Mouse (Mus musculus): ENCODE results near the gene Brd7. TPM values are rescaled to one million over a fixed set of nuclear protein-coding genes. Genes with fewer than 3 reads are reported as not detected.

Gene Brd7
- polyA plus RNA-seq, 1 experiment from 2014 or later, result 61.3 TPM

DNA sequence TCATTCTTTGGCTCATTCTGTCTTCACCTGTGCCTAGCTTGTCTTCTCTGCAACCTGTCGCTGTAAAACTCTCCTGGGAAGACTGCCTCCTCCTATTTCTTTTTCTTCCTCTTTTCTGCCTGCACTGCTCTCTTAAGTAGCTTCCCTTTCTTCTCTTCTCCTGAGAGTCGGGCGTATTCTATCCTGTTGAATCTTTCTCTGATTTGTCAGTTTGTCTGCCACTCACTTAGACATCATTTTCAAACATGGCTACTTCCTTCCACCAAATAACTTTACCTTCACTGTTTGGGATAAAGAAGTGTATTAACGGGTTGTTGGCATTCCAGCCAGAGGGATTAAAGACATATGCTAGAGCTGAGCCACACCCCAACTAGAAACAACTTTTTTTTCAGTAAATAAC is 20.0 kb downstream of the Brd7 start:
- no peak overlapping the region for H3K4me3 ChIP-seq
- no peaks in the 10 kb centered on the region for H3K27me3 ChIP-seq (replicated peaks)
- H3K36me3 ChIP-seq, result peaks cover 98% of the 10 kb centered on the region
- no peak for ATAC-seq
- no peak overlapping the region for H3K9ac ChIP-seq
- no peak overlapping the region for H3K27ac ChIP-seq
- 75% methylated on average over 4 of the region's 4 CpGs for WGBS (ENCODE audit: insufficient replicate concordance)
- H3K9me3 ChIP-seq (replicated peaks), result no peaks in the 10 kb centered on the region
- no peak overlapping the region for H3K4me2 ChIP-seq
- H3K4me1 ChIP-seq, result no peaks in the 10 kb centered on the region

GRCm38 (mm10) chr8:88339887-88340695 is 21.9 kb downstream of the Brd7 start:
- Histone ChIP-seq H3K4me3 (no peak overlapping the region), H3K36me3 (peaks cover 97% of the 10 kb centered on the region), H3K27ac (no peak overlapping the region), H3K4me2 (no peak overlapping the region), H3K27me3 (replicated peaks) (no peaks in the 10 kb centered on the region), H3K9ac (no peak overlapping the region), H3K9me3 (replicated peaks) (no peaks in the 10 kb centered on the region), H3K4me1 (peaks cover 18% of the 10 kb centered on the region)
- ATAC-seq, result no peak
- 80% methylated on average over 2 of the region's 2 CpGs for WGBS (ENCODE audit: insufficient replicate concordance)

- ATAC-seq, result no peak
- H3K4me1 ChIP-seq, result peaks cover 27% of the 10 kb centered on the region
- WGBS (ENCODE audit: insufficient replicate concordance), result 87% methylated on average over 3 of the region's 3 CpGs
- H3K9ac ChIP-seq, result no peak overlapping the region
- no peaks in the 10 kb centered on the region for H3K27me3 ChIP-seq (replicated peaks)
- H3K4me2 ChIP-seq, result no peak overlapping the region
- H3K36me3 ChIP-seq, result peaks cover 96% of the 10 kb centered on the region
- H3K27ac ChIP-seq, result no peak overlapping the region
- H3K4me3 ChIP-seq, result no peak overlapping the region
- H3K9me3 ChIP-seq (replicated peaks), result no peaks in the 10 kb centered on the region
These were observed 22.8 kb downstream of the Brd7 start for GRCm38 (mm10) chr8:88339221-88339620.

DNA sequence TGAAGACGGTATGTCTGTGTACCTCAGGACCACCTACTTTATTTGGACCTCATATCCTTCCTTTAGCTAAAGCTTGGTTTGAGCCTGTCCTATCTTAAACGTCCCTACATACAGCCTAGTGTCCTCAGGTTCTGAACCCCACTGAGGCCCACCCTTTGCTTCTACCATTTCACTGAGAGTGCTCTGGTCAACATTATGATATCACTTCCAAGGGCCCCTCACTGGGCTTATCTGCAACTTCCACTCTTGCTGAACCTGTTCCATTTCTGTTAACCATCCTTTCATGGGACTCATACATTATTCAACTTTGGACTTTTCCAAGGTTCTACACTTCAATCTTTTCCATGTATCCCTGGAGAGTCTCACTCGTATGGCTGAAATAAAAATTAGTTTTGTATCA is 27.0 kb downstream of the Brd7 start:
- Histone ChIP-seq H3K4me3 (no peak overlapping the region), H3K9ac (no peak overlapping the region; the same call in none of the 2 replicates), H3K4me2 (peak overlapping the region; percentile 53), H3K4me1 (peaks cover 43% of the 10 kb centered on the region), H3K27ac (peak overlapping the region; percentile 88), H3K9me3 (replicated peaks) (no peaks in the 10 kb centered on the region), H3K36me3 (peaks cover 95% of the 10 kb centered on the region), H3K27me3 (replicated peaks) (no peaks in the 10 kb centered on the region)
- ATAC-seq, result peak; percentile 92
- 43% methylated on average over 3 of the region's 3 CpGs for WGBS (ENCODE audit: insufficient replicate concordance)

DNA sequence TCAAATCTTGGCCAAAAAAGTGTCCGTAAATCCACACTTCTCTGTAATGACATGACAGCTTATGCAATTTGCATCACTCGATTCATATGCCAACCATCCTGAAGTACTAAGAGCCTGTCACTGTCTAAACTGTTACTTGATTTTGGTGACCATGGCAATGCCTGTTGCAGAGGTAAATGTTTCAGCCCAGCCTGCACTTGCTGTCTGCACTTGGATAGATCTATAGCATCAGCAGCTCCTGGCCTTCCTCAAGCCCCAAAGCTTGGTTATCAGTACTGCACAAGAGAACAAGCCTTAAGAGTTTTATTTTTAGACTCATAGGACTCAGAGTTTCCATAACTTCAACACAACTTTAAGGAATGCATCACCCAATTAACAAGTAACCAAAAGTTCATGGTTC is 27.6 kb downstream of the Brd7 start:
- H3K4me2 ChIP-seq, result peak overlapping the region; percentile 53
- H3K36me3 ChIP-seq, result peaks cover 95% of the 10 kb centered on the region
- peaks cover 43% of the 10 kb centered on the region for H3K4me1 ChIP-seq
- H3K4me3 ChIP-seq, result no peak overlapping the region
- 82% methylated on average over 2 of the region's 2 CpGs for WGBS (ENCODE audit: insufficient replicate concordance)
- no peaks in the 10 kb centered on the region for H3K9me3 ChIP-seq (replicated peaks)
- H3K27ac ChIP-seq, result peak overlapping the region; percentile 88
- peak; percentile 64 for ATAC-seq
- no peaks in the 10 kb centered on the region for H3K27me3 ChIP-seq (replicated peaks)
- no peak overlapping the region for H3K9ac ChIP-seq

- no peak overlapping the region for H3K27ac ChIP-seq
- H3K4me2 ChIP-seq, result no peak overlapping the region
- no peaks in the 10 kb centered on the region for H3K27me3 ChIP-seq (replicated peaks)
- 78% methylated on average over 3 of the region's 3 CpGs for WGBS (ENCODE audit: insufficient replicate concordance)
- H3K4me3 ChIP-seq, result no peak overlapping the region
- H3K4me1 ChIP-seq, result peaks cover 32% of the 10 kb centered on the region
- H3K9me3 ChIP-seq (replicated peaks), result no peaks in the 10 kb centered on the region
- H3K9ac ChIP-seq, result no peak overlapping the region
- H3K36me3 ChIP-seq, result peaks cover 97% of the 10 kb centered on the region
- ATAC-seq, result no peak
These were observed 31.2 kb downstream of the Brd7 start for GRCm38 (mm10) chr8:88330816-88331215.

- Histone ChIP-seq H3K4me1 (peaks cover 11% of the 10 kb centered on the region), H3K27me3 (replicated peaks) (no peaks in the 10 kb centered on the region), H3K27ac (no peak overlapping the region), H3K9ac (no peak overlapping the region), H3K4me2 (no peak overlapping the region), H3K36me3 (peaks cover 99% of the 10 kb centered on the region), H3K9me3 (replicated peaks) (no peaks in the 10 kb centered on the region), H3K4me3 (no peak overlapping the region)
- ATAC-seq, result no peak
- WGBS (ENCODE audit: insufficient replicate concordance), result 86% methylated on average over 6 of the region's 6 CpGs
These were observed 33.3 kb downstream of the Brd7 start for GRCm38 (mm10) chr8:88328689-88329088.

DNA sequence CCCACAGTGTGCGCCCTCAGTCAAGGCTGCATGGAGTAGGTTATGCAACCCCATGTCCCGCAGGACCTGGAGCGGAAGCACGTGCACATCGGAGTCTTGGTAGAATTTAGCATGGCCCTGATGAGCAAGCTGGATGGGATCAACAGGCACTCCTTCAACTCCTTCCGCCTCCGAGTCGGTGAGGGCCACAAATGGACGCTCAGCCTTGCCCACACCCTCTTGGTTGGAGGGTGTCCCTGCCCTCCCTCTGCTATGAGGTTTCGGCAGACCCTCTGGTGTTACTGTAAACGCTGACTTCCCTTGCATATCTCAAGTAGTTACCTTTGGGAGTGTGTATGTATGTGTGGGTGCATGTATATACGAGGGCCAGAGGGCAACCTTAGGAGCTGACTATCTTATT is 35.7 kb downstream of the Brd7 start:
- no peak overlapping the region for H3K4me3 ChIP-seq
- no peak overlapping the region for H3K4me2 ChIP-seq
- H3K4me1 ChIP-seq, result no peaks in the 10 kb centered on the region
- no peaks in the 10 kb centered on the region for H3K9me3 ChIP-seq (replicated peaks)
- no peak overlapping the region for H3K27ac ChIP-seq
- H3K27me3 ChIP-seq (replicated peaks), result no peaks in the 10 kb centered on the region
- no peak overlapping the region for H3K9ac ChIP-seq
- ATAC-seq, result no peak
- peaks cover 99% of the 10 kb centered on the region for H3K36me3 ChIP-seq
- WGBS (ENCODE audit: insufficient replicate concordance), result 89% methylated on average over 12 of the region's 12 CpGs

GRCm38 (mm10) chr8:88325795-88326194 is 36.2 kb downstream of the Brd7 start:
- peaks cover 100% of the 10 kb centered on the region for H3K36me3 ChIP-seq
- no peaks in the 10 kb centered on the region for H3K4me1 ChIP-seq
- H3K9ac ChIP-seq, result no peak overlapping the region
- no peaks in the 10 kb centered on the region for H3K9me3 ChIP-seq (replicated peaks)
- WGBS (ENCODE audit: insufficient replicate concordance), result 84% methylated on average over 5 of the region's 5 CpGs
- no peak for ATAC-seq
- no peak overlapping the region for H3K27ac ChIP-seq
- H3K27me3 ChIP-seq (replicated peaks), result no peaks in the 10 kb centered on the region
- H3K4me2 ChIP-seq, result no peak overlapping the region
- H3K4me3 ChIP-seq, result no peak overlapping the region

DNA sequence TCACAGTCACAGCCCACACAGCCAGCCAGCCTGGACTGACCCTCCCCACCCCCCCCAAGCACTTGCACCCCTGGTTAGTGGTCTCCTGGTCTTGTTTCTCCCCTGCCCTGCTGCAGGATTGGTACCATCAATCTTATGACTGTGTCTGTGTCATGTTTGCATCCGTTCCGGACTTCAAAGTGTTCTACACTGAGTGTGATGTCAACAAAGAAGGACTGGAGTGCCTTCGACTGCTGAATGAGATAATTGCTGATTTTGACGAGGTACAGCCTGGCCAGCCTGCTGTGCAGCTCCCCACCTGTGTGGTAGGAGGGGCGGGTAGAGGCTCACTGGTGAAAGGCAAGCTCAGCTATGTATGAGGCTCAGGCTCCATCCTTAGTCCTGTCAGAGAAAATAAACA is 36.7 kb downstream of the Brd7 start:
- no peaks in the 10 kb centered on the region for H3K4me1 ChIP-seq
- no peak overlapping the region for H3K4me3 ChIP-seq
- WGBS (ENCODE audit: insufficient replicate concordance), result 66% methylated on average over 5 of the region's 5 CpGs
- H3K27ac ChIP-seq, result no peak overlapping the region
- no peak for ATAC-seq
- no peak overlapping the region for H3K9ac ChIP-seq
- H3K4me2 ChIP-seq, result no peak overlapping the region
- H3K27me3 ChIP-seq (replicated peaks), result no peaks in the 10 kb centered on the region
- H3K36me3 ChIP-seq, result peaks cover 100% of the 10 kb centered on the region
- no peaks in the 10 kb centered on the region for H3K9me3 ChIP-seq (replicated peaks)

- peaks cover 100% of the 10 kb centered on the region for H3K36me3 ChIP-seq
- no peak for ATAC-seq
- no peak overlapping the region for H3K9ac ChIP-seq
- no peaks in the 10 kb centered on the region for H3K27me3 ChIP-seq (replicated peaks)
- 87% methylated on average over 11 of the region's 11 CpGs for WGBS (ENCODE audit: insufficient replicate concordance)
- H3K4me3 ChIP-seq, result no peak overlapping the region
- no peaks in the 10 kb centered on the region for H3K4me1 ChIP-seq
- no peaks in the 10 kb centered on the region for H3K9me3 ChIP-seq (replicated peaks)
- H3K27ac ChIP-seq, result no peak overlapping the region
- no peak overlapping the region for H3K4me2 ChIP-seq
These were observed 37.2 kb downstream of the Brd7 start for GRCm38 (mm10) chr8:88324760-88325159.

DNA sequence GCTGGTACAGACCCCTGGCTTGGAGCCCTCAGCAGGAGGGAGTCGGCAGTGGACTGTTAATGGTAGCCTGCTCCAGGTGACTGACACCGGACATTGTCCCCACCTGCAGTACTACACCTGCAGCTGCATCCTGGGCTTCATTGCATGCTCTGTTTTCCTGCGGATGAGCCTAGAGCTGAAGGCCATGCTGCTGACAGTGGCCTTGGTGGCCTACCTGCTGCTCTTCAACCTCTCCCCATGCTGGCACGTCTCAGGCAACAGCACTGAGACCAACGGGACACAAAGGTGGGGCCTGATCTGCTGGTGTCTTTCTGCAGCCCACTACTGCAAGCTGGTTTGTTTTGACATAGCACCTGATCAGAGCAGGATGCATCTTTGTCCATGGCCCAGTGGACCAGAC is 38.5 kb downstream of the Brd7 start:
- Histone ChIP-seq H3K27ac (no peak overlapping the region), H3K4me3 (no peak overlapping the region), H3K4me1 (no peaks in the 10 kb centered on the region), H3K9me3 (replicated peaks) (no peaks in the 10 kb centered on the region), H3K4me2 (no peak overlapping the region), H3K27me3 (replicated peaks) (no peaks in the 10 kb centered on the region), H3K36me3 (peaks cover 100% of the 10 kb centered on the region), H3K9ac (no peak overlapping the region)
- ATAC-seq, result no peak
- WGBS (ENCODE audit: insufficient replicate concordance), result 82% methylated on average over 5 of the region's 5 CpGs

GRCm38 (mm10) chr8:88321387-88321786 is 40.6 kb downstream of the Brd7 start:
- peaks cover 100% of the 10 kb centered on the region for H3K36me3 ChIP-seq
- H3K4me2 ChIP-seq, result no peak overlapping the region
- H3K9ac ChIP-seq, result no peak overlapping the region
- WGBS (ENCODE audit: insufficient replicate concordance), result 89% methylated on average over 5 of the region's 5 CpGs
- no peaks in the 10 kb centered on the region for H3K4me1 ChIP-seq
- no peaks in the 10 kb centered on the region for H3K27me3 ChIP-seq (replicated peaks)
- no peaks in the 10 kb centered on the region for H3K9me3 ChIP-seq (replicated peaks)
- H3K4me3 ChIP-seq, result no peak overlapping the region
- H3K27ac ChIP-seq, result no peak overlapping the region
- no peak for ATAC-seq
